Mouse (Mus musculus) lung, postnatal 0 days (tissue): Measurements from ENCODE around the gene Map2.

Source experiments
- CTCF ChIP-seq: IDR thresholded peaks from 2 replicates; pipeline ENCODE4 v1.5.1; 2016; ENCODE audit warnings: antibody characterized with exemption, mild to moderate bottlenecking
- EP300 ChIP-seq: IDR thresholded peaks from 2 replicates; pipeline ENCODE4 v1.6.1; 2016; ENCODE audit warnings: antibody characterized with exemption, mild to moderate bottlenecking, control low read depth

- TF ChIP-seq CTCF (no peak), EP300 (no peak)
Observed at GRCm38 (mm10) chr1:66263220-66263619, 88.1 kb downstream of the Map2 start.
